Mouse (Mus musculus) forebrain, postnatal 0 days (tissue): ENCODE data around the gene Stoml3. TPM values are rescaled to one million over a fixed set of nuclear protein-coding genes. Genes with fewer than 3 reads are reported as not detected.

ENCODE experiments used
- ATAC-seq: fragments of 200-750 bp; cut with Nextera tagmentation; 2 replicates; pipeline ENCODE4 v1.8.0; 2017; ENCODE audit warnings: mild to moderate bottlenecking, moderate library complexity
- DNase-seq: peaks from one replicate; pipeline ENCODE4 v3.0.0-alpha.2; 2015
- H3K27ac ChIP-seq: fragments of 300-500 bp; sonication (generic); 2 replicates; pipeline ENCODE4 v1.5.1; 2014; ENCODE audit warnings: low read depth, mild to moderate bottlenecking, antibody characterized with exemption, low read length, moderate library complexity, mixed read lengths
- H3K27me3 ChIP-seq: fragments of 300-500 bp; sonication (generic); 2 replicates; pipeline ENCODE4 v1.6.1; 2014; ENCODE audit warnings: mild to moderate bottlenecking, low read length, mixed read lengths; ENCODE audit not compliant: insufficient read depth
- H3K36me3 ChIP-seq: fragments of 300-500 bp; sonication (generic); 2 replicates; pipeline ENCODE4 v1.6.1; 2014; ENCODE audit warnings: mild to moderate bottlenecking, moderate library complexity; ENCODE audit not compliant: insufficient read depth
- H3K4me1 ChIP-seq: fragments of 300-500 bp; sonication (generic); 2 replicates; pipeline ENCODE4 v1.6.1; 2014; ENCODE audit warnings: antibody characterized with exemption; ENCODE audit not compliant: insufficient read depth
- H3K4me2 ChIP-seq: fragments of 300-500 bp; sonication (generic); 2 replicates; pipeline ENCODE4 v1.6.1; 2014; ENCODE audit warnings: low read depth, mild to moderate bottlenecking, moderate library complexity
- H3K4me3 ChIP-seq: fragments of 300-500 bp; sonication (generic); 2 replicates; pipeline ENCODE4 v1.5.1; 2014; ENCODE audit warnings: low read depth, low read length, mixed read lengths
- H3K9ac ChIP-seq: fragments of 300-500 bp; sonication (generic); 2 replicates; pipeline ENCODE4 v1.6.1; 2014; ENCODE audit warnings: mild to moderate bottlenecking
- H3K9me3 ChIP-seq: fragments of 300-500 bp; sonication (generic); 2 replicates; pipeline ENCODE4 v1.6.1; 2016; ENCODE audit warnings: low read length
- CTCF ChIP-seq: sonication (generic); IDR thresholded peaks from 2 replicates; pipeline ENCODE4 v1.5.1; 2016; ENCODE audit warnings: antibody characterized with exemption, control low read depth, low read depth
- WGBS: fragments of 180-500 bp; shearing (Covaris S2); extraction: QIAGEN DNeasy Blood & Tissue Kit; methylation state at CpG from one replicate; pipeline ENCODE4 v1.1.7; 2014; 5-methylcytosine and 5-hydroxymethylcytosine counted together
- polyA plus RNA-seq: library from polyadenylated mRNA; unstranded; fragments of >200 nt; fragmentation: Nextera tagmentation; extraction: Ambion mirVana; gene quantifications from 2 replicates; pipeline ENCODE4 v1.2.1, GENCODE M21; 2015
- total RNA-seq: library from RNA; depleted of rRNA; stranded (reverse); fragments of >200 nt; gene quantifications from 2 replicates; pipeline ENCODE4 v1.2.3, GENCODE M21; 2014

Stoml3 gene
- total and polyA plus RNA-seq, 2 experiments from 2014 or later, result 0.19 TPM

GRCm38 (mm10) chr3:53474179-53474578 lies 14.3 kb upstream of the Stoml3 start:
- ATAC-seq (no peak), DNase-seq (no peak)
- Histone ChIP-seq H3K36me3 (peaks cover 85% of the 10 kb centered on the region), H3K9me3 (no peaks in the 10 kb centered on the region), H3K4me2 (no peak overlapping the region), H3K4me3 (no peak overlapping the region), H3K27me3 (no peaks in the 10 kb centered on the region), H3K9ac (no peak overlapping the region), H3K4me1 (no peaks in the 10 kb centered on the region), H3K27ac (no peak overlapping the region)
- no peak for TF ChIP-seq CTCF
- WGBS, result 56% methylated on average over 4 of the region's 4 CpGs

GRCm38 (mm10) chr3:53475889-53476288 lies 12.6 kb upstream of the Stoml3 start:
- 57% methylated on average over 6 of the region's 6 CpGs for WGBS
- peak; percentile 82 for ATAC-seq
- peaks cover 87% of the 10 kb centered on the region for H3K36me3 ChIP-seq

GRCm38 (mm10) chr3:53477468-53477867 lies 11.0 kb upstream of the Stoml3 start:
- Histone ChIP-seq H3K4me3 (no peak overlapping the region), H3K9me3 (no peaks in the 10 kb centered on the region), H3K4me1 (no peaks in the 10 kb centered on the region), H3K4me2 (no peak overlapping the region), H3K9ac (no peak overlapping the region), H3K27ac (no peak overlapping the region), H3K36me3 (peaks cover 86% of the 10 kb centered on the region), H3K27me3 (no peaks in the 10 kb centered on the region)
- TF ChIP-seq CTCF, result no peak
- DNase-seq (no peak), ATAC-seq (no peak)
- 80% methylated on average over 17 of the region's 17 CpGs for WGBS

More at GRCm38 (mm10) chr3:53475889-53476288, 12.6 kb upstream of the Stoml3 start:
- peak; percentile 76 for TF ChIP-seq CTCF
- no peak overlapping the region for H3K9ac ChIP-seq
- H3K4me3 ChIP-seq, result no peak overlapping the region
- DNase-seq, result peak; percentile 73
- no peak overlapping the region for H3K27ac ChIP-seq
- no peaks in the 10 kb centered on the region for H3K27me3 ChIP-seq
- no peaks in the 10 kb centered on the region for H3K4me1 ChIP-seq
- H3K9me3 ChIP-seq, result no peaks in the 10 kb centered on the region
- H3K4me2 ChIP-seq, result no peak overlapping the region

GRCm38 (mm10) chr3:53478419-53479046 lies 9.9 kb upstream of the Stoml3 start:
- WGBS, result 95% methylated on average over 30 of the region's 30 CpGs
- Histone ChIP-seq H3K27me3 (no peaks in the 10 kb centered on the region), H3K27ac (no peak overlapping the region), H3K9ac (no peak overlapping the region), H3K36me3 (peaks cover 78% of the 10 kb centered on the region), H3K9me3 (no peaks in the 10 kb centered on the region), H3K4me1 (no peaks in the 10 kb centered on the region), H3K4me2 (no peak overlapping the region), H3K4me3 (no peak overlapping the region)
- ATAC-seq, result no peak
- no peak for DNase-seq
- TF ChIP-seq CTCF, result no peak

GRCm38 (mm10) chr3:53483414-53484059 lies 4.9 kb upstream of the Stoml3 start:
- no peaks in the 10 kb centered on the region for H3K27me3 ChIP-seq
- ATAC-seq (no peak), DNase-seq (no peak)
- peaks cover 34% of the 10 kb centered on the region for H3K36me3 ChIP-seq
- no peak overlapping the region for H3K4me2 ChIP-seq
- no peak overlapping the region for H3K9ac ChIP-seq
- no peaks in the 10 kb centered on the region for H3K4me1 ChIP-seq
- no peak for TF ChIP-seq CTCF
- H3K4me3 ChIP-seq, result no peak overlapping the region
- WGBS, result 88% methylated on average over 8 of the region's 8 CpGs
- no peak overlapping the region for H3K27ac ChIP-seq
- no peaks in the 10 kb centered on the region for H3K9me3 ChIP-seq

- H3K36me3 ChIP-seq, result peaks cover 11% of the 10 kb centered on the region
- whole genome bisulfite sequencing, result 91% methylated on average over 10 of the region's 10 CpGs
- no peak overlapping the region for H3K27ac ChIP-seq
- no peak for ATAC-seq
- H3K9me3 ChIP-seq, result no peaks in the 10 kb centered on the region
- H3K4me2 ChIP-seq, result no peak overlapping the region
- no peak for DNase-seq
- H3K9ac ChIP-seq, result no peak overlapping the region
- no peak for TF ChIP-seq CTCF
- no peak overlapping the region for H3K4me3 ChIP-seq
- no peaks in the 10 kb centered on the region for H3K27me3 ChIP-seq
- no peaks in the 10 kb centered on the region for H3K4me1 ChIP-seq
Measured at GRCm38 (mm10) chr3:53486561-53486960, 1.9 kb upstream of the Stoml3 start.

- no peak overlapping the region for H3K9ac ChIP-seq
- no peak overlapping the region for H3K4me3 ChIP-seq
- no peaks in the 10 kb centered on the region for H3K4me1 ChIP-seq
- DNase-seq (no peak), ATAC-seq (no peak)
- no peaks in the 10 kb centered on the region for H3K9me3 ChIP-seq
- peaks cover 7% of the 10 kb centered on the region for H3K36me3 ChIP-seq
- WGBS, result 83% methylated on average over 9 of the region's 9 CpGs
- H3K27me3 ChIP-seq, result no peaks in the 10 kb centered on the region
- H3K4me2 ChIP-seq, result no peak overlapping the region
- no peak overlapping the region for H3K27ac ChIP-seq
- no peak for TF ChIP-seq CTCF
Measured at GRCm38 (mm10) chr3:53486996-53487576, 1.4 kb upstream of the Stoml3 start.
